Mouse (Mus musculus) cortical plate, adult 2 months (tissue): ENCODE results near the gene Trappc3.

ENCODE experiments used
- CTCF ChIP-seq: fragments of 200-500 bp; IDR thresholded peaks from 2 replicates; pipeline ENCODE4 v1.5.1; 2011; ENCODE audit warnings: mild to moderate bottlenecking, control low read depth, low read length; ENCODE audit not compliant: insufficient read depth; ENCODE audit errors: extremely low read depth
- POLR2A ChIP-seq: fragments of 200-500 bp; IDR thresholded peaks from 2 replicates; pipeline ENCODE4 v1.6.1; 2011; ENCODE audit warnings: mild to moderate bottlenecking, low read length, control low read depth; ENCODE audit not compliant: insufficient read depth; ENCODE audit errors: extremely low read depth

GRCm38 (mm10) chr4:126227077-126227761 lies 34.9 kb upstream of the Trappc3 start:
- TF ChIP-seq CTCF (peak; percentile 90), POLR2A (no peak)
